Mouse (Mus musculus) lung, postnatal 0 days (tissue): ENCODE measurements at regions not wholly inside any gene's neighbourhood (a gene's known extent, or its start where the extent isn't known, plus 50 kb on each side); places are given as distances from the start of the nearest gene placed in this dataset.

ENCODE experiments used
- CTCF ChIP-seq: IDR thresholded peaks from 2 replicates; pipeline ENCODE4 v1.5.1; 2016; ENCODE audit warnings: antibody characterized with exemption, mild to moderate bottlenecking
- EP300 ChIP-seq: IDR thresholded peaks from 2 replicates; pipeline ENCODE4 v1.6.1; 2016; ENCODE audit warnings: antibody characterized with exemption, mild to moderate bottlenecking, control low read depth

DNA sequence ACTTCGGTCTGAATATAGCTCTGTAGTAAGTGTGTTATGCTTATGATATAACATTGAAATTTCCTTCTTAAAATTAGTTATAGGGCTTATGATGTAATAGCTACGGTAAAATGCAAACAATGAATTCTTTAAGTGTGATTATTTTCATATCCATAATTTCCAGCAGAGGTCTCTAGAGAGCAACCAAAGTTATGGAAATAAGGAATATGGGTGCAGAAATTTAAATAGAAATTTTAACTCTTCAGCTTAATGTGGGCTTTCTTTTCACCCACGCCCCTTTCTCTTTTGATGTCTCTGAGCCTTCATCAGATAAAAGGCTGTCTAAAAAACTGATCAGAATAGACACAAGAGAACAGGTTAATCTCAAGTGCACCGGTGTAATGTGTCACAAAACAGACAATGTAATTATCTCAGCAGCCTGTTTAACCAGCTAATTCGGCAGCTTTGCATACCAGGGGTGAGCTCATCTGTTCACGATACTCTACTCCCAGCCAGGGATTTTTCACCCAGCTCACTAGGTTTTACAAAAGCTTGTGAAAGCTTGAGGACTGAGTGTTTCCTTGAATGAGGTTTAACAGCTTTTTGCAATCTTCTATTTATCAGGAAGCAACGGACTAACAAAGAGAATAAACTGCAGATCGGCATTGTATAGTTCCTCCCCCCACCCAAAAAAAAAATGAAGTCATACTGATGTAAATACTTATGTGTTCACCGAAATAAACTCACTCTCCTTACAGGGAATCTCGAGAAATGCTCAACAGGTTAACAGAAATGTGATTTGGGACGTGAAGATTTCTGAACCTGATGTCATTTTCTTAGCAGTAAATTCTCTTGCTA lies 223.8 kb upstream of the Erbb4 start:
- TF ChIP-seq EP300 (no peak), CTCF (peak; percentile 47)
